Mouse (Mus musculus) forebrain, postnatal 0 days (tissue): ENCODE results near the gene Gm7879. TPM values are rescaled to one million over a fixed set of nuclear protein-coding genes. Genes with fewer than 3 reads are reported as not detected.

Experiments used
- ATAC-seq: fragments of 200-750 bp; cut with Nextera tagmentation; 2 replicates; pipeline ENCODE4 v1.8.0; 2017; ENCODE audit warnings: mild to moderate bottlenecking, moderate library complexity
- DNase-seq: peaks from one replicate; pipeline ENCODE4 v3.0.0-alpha.2; 2015
- H3K27ac ChIP-seq: fragments of 300-500 bp; sonication (generic); 2 replicates; pipeline ENCODE4 v1.5.1; 2014; ENCODE audit warnings: low read depth, mild to moderate bottlenecking, antibody characterized with exemption, low read length, moderate library complexity, mixed read lengths
- H3K27me3 ChIP-seq: fragments of 300-500 bp; sonication (generic); 2 replicates; pipeline ENCODE4 v1.6.1; 2014; ENCODE audit warnings: mild to moderate bottlenecking, low read length, mixed read lengths; ENCODE audit not compliant: insufficient read depth
- H3K36me3 ChIP-seq: fragments of 300-500 bp; sonication (generic); 2 replicates; pipeline ENCODE4 v1.6.1; 2014; ENCODE audit warnings: mild to moderate bottlenecking, moderate library complexity; ENCODE audit not compliant: insufficient read depth
- H3K4me1 ChIP-seq: fragments of 300-500 bp; sonication (generic); 2 replicates; pipeline ENCODE4 v1.6.1; 2014; ENCODE audit warnings: antibody characterized with exemption; ENCODE audit not compliant: insufficient read depth
- H3K4me2 ChIP-seq: fragments of 300-500 bp; sonication (generic); 2 replicates; pipeline ENCODE4 v1.6.1; 2014; ENCODE audit warnings: low read depth, mild to moderate bottlenecking, moderate library complexity
- H3K4me3 ChIP-seq: fragments of 300-500 bp; sonication (generic); 2 replicates; pipeline ENCODE4 v1.5.1; 2014; ENCODE audit warnings: low read depth, low read length, mixed read lengths
- H3K9ac ChIP-seq: fragments of 300-500 bp; sonication (generic); 2 replicates; pipeline ENCODE4 v1.6.1; 2014; ENCODE audit warnings: mild to moderate bottlenecking
- H3K9me3 ChIP-seq: fragments of 300-500 bp; sonication (generic); 2 replicates; pipeline ENCODE4 v1.6.1; 2016; ENCODE audit warnings: low read length
- CTCF ChIP-seq: sonication (generic); IDR thresholded peaks from 2 replicates; pipeline ENCODE4 v1.5.1; 2016; ENCODE audit warnings: antibody characterized with exemption, control low read depth, low read depth
- WGBS: fragments of 180-500 bp; shearing (Covaris S2); extraction: QIAGEN DNeasy Blood & Tissue Kit; methylation state at CpG from one replicate; pipeline ENCODE4 v1.1.7; 2014; 5-methylcytosine and 5-hydroxymethylcytosine counted together
- polyA plus RNA-seq: library from polyadenylated mRNA; unstranded; fragments of >200 nt; fragmentation: Nextera tagmentation; extraction: Ambion mirVana; gene quantifications from 2 replicates; pipeline ENCODE4 v1.2.1, GENCODE M21; 2015
- total RNA-seq: library from RNA; depleted of rRNA; stranded (reverse); fragments of >200 nt; gene quantifications from 2 replicates; pipeline ENCODE4 v1.2.3, GENCODE M21; 2014; rRNA removed

The Gm7879 gene
- total and polyA plus RNA-seq, 2 experiments from 2014 or later = not detected

DNA sequence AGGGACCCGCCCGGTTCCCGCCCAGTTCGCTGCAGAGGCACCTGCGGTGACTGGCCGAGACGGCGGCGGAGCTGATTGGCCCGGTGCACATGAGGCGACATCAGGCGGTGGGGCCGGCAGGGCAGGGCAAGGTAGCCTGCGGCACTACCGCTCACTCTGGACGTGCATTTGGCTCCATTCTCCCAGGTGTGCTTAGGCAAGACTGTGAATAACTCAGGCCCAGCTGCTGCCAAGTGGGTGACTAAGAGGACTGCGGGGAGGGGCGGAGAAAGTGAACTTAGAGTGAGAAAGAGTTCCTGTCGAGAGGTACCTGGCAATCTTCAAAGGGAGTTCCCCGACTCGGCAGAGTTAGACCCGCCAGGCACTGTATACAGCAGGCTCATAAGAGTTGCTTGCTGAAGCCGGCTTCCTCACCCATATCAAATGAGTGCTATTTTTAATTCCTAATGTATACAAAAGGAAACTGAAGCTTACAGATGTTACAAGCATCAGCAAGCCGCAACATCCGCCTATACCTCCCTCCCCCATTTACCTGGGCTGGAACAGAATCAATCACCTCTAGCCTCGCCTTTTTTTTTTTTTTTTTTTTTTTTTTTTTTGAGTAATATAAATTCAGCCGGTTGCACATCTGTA lies 35.3 kb downstream of the Gm7879 start:
- Histone ChIP-seq H3K4me2 (peak overlapping the region; percentile 45), H3K9ac (peak overlapping the region; percentile 6; the same call in 1 of the 2 replicates), H3K4me1 (peaks cover 4% of the 10 kb centered on the region), H3K36me3 (no peaks in the 10 kb centered on the region), H3K4me3 (peak overlapping the region; percentile 25), H3K27me3 (no peaks in the 10 kb centered on the region), H3K9me3 (no peaks in the 10 kb centered on the region), H3K27ac (no peak overlapping the region)
- DNase-seq (peak; percentile 4), ATAC-seq (peak; percentile 61)
- TF ChIP-seq CTCF = no peak
- WGBS = 2% methylated on average over 27 of the region's 27 CpGs

DNA sequence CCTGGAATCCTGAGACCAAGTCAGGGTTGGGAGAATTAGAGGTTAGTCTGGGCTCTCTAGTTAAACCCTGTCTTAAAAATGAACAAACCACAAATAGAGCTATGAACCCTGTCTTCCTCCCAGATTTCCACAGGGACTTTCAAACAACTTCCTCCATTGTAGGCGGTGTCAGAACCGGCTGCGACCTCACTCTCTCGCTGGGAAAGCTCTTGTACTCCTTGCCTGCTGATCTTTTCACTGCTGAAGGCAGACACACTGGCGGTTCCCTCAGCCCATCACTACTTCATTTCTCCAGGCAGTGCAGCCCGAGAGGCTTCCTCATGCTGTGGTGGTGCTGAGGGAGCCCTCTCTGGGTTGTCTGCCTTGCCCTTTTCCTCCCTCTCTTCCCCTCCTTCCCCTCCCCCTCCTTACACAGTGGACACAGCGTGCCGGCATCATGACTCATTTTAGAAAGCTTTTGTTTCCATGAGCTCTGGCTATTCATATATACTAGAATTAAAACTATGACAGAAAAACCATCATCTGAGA lies 35.9 kb downstream of the Gm7879 start:
- no peak for TF ChIP-seq CTCF
- peak overlapping the region; percentile 45 for H3K4me2 ChIP-seq
- ATAC-seq (no peak), DNase-seq (no peak)
- no peak overlapping the region for H3K9ac ChIP-seq
- H3K27ac ChIP-seq = no peak overlapping the region
- 4% methylated on average over 8 of the region's 8 CpGs for WGBS
- H3K4me1 ChIP-seq = peaks cover 4% of the 10 kb centered on the region
- no peaks in the 10 kb centered on the region for H3K36me3 ChIP-seq
- H3K27me3 ChIP-seq = no peaks in the 10 kb centered on the region
- no peaks in the 10 kb centered on the region for H3K9me3 ChIP-seq
- H3K4me3 ChIP-seq = no peak overlapping the region

DNA sequence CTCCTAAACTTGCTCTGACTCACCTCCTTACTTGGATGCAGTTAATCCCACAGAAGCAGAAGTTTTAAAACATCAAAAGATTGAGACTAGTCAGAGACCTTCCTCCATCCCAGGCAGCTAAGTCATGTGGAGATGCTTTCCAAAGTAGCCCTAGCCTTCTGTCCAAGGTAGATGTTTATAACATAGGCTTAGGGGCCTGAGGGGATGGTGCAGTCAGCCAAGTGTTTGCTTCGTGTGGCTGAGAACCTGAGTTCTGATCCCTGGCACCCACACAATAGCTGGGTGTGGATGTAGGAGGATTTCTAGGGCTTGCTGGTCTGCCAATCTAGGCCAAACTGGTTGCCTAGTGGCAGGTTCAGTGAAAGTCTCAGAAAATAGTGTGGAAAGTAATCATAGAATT lies 40.3 kb downstream of the Gm7879 start:
- ATAC-seq (no peak), DNase-seq (no peak)
- Histone ChIP-seq H3K4me2 (no peak overlapping the region), H3K4me3 (no peak overlapping the region), H3K9me3 (no peaks in the 10 kb centered on the region), H3K27me3 (no peaks in the 10 kb centered on the region), H3K4me1 (peaks cover 4% of the 10 kb centered on the region), H3K9ac (no peak overlapping the region), H3K36me3 (no peaks in the 10 kb centered on the region), H3K27ac (no peak overlapping the region)
- no peak for TF ChIP-seq CTCF
- WGBS = 54% methylated on average over 1 of the region's 1 CpGs

DNA sequence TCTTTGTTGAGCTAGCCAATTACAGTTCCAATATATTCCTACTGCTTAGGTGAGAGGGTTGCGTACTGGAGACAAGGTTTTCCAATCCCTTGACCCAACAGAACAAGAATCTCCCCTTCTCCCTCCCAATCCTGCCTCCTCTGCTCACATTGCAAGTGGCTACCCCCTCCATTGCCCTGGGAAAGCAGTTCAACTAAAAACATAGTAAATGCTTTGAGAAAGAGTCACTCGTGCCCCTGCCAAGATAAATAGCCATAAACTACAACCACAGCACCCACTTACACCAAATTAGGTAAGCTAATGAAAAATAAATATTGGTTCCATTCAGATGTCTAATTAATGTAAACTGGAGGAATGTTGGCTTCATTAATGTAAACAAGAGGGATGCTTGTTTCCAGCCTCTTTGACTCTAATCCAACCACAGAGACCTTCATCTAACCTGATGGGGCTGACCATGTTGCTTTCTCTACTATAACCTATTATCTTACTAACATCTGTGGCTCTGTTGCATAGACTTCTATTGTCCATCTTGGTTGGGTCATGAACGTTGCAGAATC lies 47.0 kb downstream of the Gm7879 start:
- no peak for TF ChIP-seq CTCF
- WGBS = 75% methylated on average over 3 of the region's 3 CpGs

DNA sequence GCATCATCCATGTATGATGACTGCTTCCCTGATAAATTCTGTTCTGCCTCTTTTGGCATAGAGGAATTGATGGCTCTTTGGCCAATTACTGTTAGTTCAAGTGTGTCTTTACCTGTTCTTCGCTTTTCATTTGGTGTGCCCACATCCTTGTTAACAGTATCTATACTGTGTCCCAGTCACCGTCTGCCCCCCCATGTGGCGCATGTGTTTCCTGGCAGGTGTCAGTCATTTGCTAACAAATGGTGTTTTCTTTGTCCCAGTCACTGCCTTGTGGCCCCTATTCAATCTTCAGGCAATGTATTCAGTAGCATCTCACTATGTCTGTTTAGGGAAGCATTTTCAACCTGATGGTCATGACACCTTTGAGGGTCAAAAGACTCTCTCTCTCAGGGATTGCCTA lies 48.1 kb downstream of the Gm7879 start:
- no peak for DNase-seq
- H3K36me3 ChIP-seq = no peaks in the 10 kb centered on the region
- ATAC-seq = no peak
- no peak overlapping the region for H3K9ac ChIP-seq
- no peak overlapping the region for H3K27ac ChIP-seq
- no peak overlapping the region for H3K4me2 ChIP-seq
- 92% methylated on average over 3 of the region's 3 CpGs for WGBS
- H3K4me3 ChIP-seq = no peak overlapping the region
- H3K4me1 ChIP-seq = no peaks in the 10 kb centered on the region
- H3K27me3 ChIP-seq = no peaks in the 10 kb centered on the region
- H3K9me3 ChIP-seq = no peaks in the 10 kb centered on the region
- TF ChIP-seq CTCF = no peak

More for the DNA sequence above, 47.0 kb downstream of the Gm7879 start:
- H3K27ac ChIP-seq = no peak overlapping the region
- H3K27me3 ChIP-seq = no peaks in the 10 kb centered on the region
- H3K4me2 ChIP-seq = no peak overlapping the region
- no peak overlapping the region for H3K4me3 ChIP-seq
- H3K9me3 ChIP-seq = no peaks in the 10 kb centered on the region
- no peak overlapping the region for H3K9ac ChIP-seq
- no peak for ATAC-seq
- no peaks in the 10 kb centered on the region for H3K36me3 ChIP-seq
- no peak for DNase-seq
- H3K4me1 ChIP-seq = no peaks in the 10 kb centered on the region

Other genes starting within 250 kb of the Gm7879 start
- 0.08 and 0.76 TPM in 2 replicates for gene Bst1, start 94.3 kb upstream of the Gm7879 start, total RNA-seq
- gene Bst1, start 94.3 kb upstream of the Gm7879 start, polyA plus RNA-seq = 0.11 TPM in 1 of 2 replicates, not detected in the other
- gene Fbxl5, start 91.5 kb upstream of the Gm7879 start, total RNA-seq = 124 and 132 TPM in 2 replicates
- 70.1 and 77.1 TPM in 2 replicates for gene Fbxl5, start 91.5 kb upstream of the Gm7879 start, polyA plus RNA-seq
- 1.9 and 2.4 TPM in 2 replicates for gene Cd38, start 44.6 kb upstream of the Gm7879 start, total RNA-seq
- gene Cd38, start 44.6 kb upstream of the Gm7879 start, polyA plus RNA-seq = 1.9 and 2.3 TPM in 2 replicates
- 9.2 and 12.6 TPM in 2 replicates for gene Fgfbp1, start 68.6 kb downstream of the Gm7879 start, total RNA-seq
- gene Fgfbp1, start 68.6 kb downstream of the Gm7879 start, polyA plus RNA-seq = 10.6 and 11.1 TPM in 2 replicates
- gene Prom1, start 188.9 kb downstream of the Gm7879 start, total RNA-seq = 12.5 and 18.1 TPM in 2 replicates
- 14.4 and 15.4 TPM in 2 replicates for gene Prom1, start 188.9 kb downstream of the Gm7879 start, polyA plus RNA-seq